In the genomic region with DNA sequence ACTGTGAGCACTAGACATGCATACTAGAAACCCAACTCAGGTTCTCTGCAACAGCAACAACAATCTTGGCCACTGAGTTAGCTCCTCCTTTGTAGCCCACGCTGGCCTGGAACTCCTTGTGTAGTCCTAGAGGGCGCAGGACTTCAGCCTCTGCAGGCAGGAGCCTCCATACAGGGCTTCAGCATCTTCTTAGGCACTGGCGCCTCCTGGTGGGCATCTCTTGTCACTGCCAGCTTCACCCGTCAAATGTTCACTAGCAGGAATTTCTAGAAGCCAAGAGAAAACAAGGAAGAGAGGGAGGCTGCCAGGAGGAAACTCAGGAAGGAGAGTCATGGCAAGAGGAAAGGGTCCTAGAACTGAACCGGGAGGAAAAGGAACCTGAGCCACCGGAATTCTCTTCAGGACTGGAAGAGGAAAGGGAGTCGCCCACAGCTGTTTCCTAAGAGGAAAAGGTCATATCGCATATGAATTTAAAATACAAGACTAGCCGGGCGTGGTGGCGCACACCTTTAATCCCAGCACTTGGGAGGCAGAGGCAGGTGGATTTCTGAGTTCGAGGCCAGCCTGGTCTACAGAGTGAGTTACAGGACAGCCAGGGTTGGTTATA, we compare ENCODE assay signal across 8 mouse cellular contexts. TPM values are rescaled to one million over a fixed set of nuclear protein-coding genes. Genes with fewer than 3 reads are reported as not detected.
A peak's percentile ranks its signal among the peaks of the same experiment; 100 is the strongest.
DNase-seq lines count a peak whose midpoint lies in the region; ATAC-seq and TF ChIP-seq lines count a peak whose summit lies in the region.

No protein-coding gene starts in this region.

- DNase-seq in ES-E14 (ENCODE audit: low read depth, low spot score): peak; percentile 97
- peak; percentile 66 for DNase-seq in c-Kit-negative CD71-positive TER-119-positive erythroid progenitor cells, embryonic 14.5 days (ENCODE audit: low read depth, low spot score)
- DNase-seq in fibroblast of lung, adult 2 months (ENCODE audit: low read depth): peak; percentile 85
- DNase-seq in heart, postnatal 25 days (ENCODE audit: low spot score): peak; percentile 74
- peak; percentile 76 to 89 for DNase-seq in layer of hippocampus, adult 8-10 months (ENCODE audit: low spot score in 2 of 2)
- peak; percentile 88 for DNase-seq in ovary, postnatal 36 days (ENCODE audit: low spot score)
- peak; percentile 47 to 83 for DNase-seq in thymus, postnatal 10 days (ENCODE audit: low spot score in 2 of 2)

- H3K9ac ChIP-seq in ES-E14 (ENCODE audit: insufficient read depth, low read depth, low read length, poor library complexity, severe bottlenecking): no peak overlapping the region
- no peak overlapping the region for H3K9ac ChIP-seq in lung, embryonic 16.5 days (ENCODE audit: low read length)

- H3K36me3 ChIP-seq in ES-E14 (ENCODE audit: control insufficient read depth, insufficient read depth, low read length, poor library complexity, severe bottlenecking): no peaks in the 10 kb centered on the region
- H3K36me3 ChIP-seq in lung, embryonic 16.5 days (ENCODE audit: control insufficient read depth, insufficient read depth, low read length): no peaks in the 10 kb centered on the region

- no peak overlapping the region for H3K4me3 ChIP-seq in ES-E14 (ENCODE audit: insufficient read depth in 1 of 2, low read depth in 1 of 2, low read length in 2 of 2, poor library complexity in 1 of 2, severe bottlenecking in 1 of 2)
- no peak overlapping the region for H3K4me3 ChIP-seq in lung, embryonic 16.5 days (ENCODE audit: low read length)

- ATAC-seq in lung, embryonic 16.5 days (ENCODE audit: low read depth): peak; percentile 95

- no peaks in the 10 kb centered on the region for H3K4me1 ChIP-seq in ES-E14 (ENCODE audit: control insufficient read depth in 2 of 2, insufficient read depth in 2 of 2, low read length in 2 of 2, poor library complexity in 1 of 2)
- H3K4me1 ChIP-seq in lung, embryonic 16.5 days (replicated peaks; ENCODE audit: control insufficient read depth, insufficient read depth, low read length): no peaks in the 10 kb centered on the region

- no peaks in the 10 kb centered on the region for H3K9me3 ChIP-seq in ES-E14 (ENCODE audit: control insufficient read depth, insufficient read depth, low read depth, low read length)
- no peaks in the 10 kb centered on the region for H3K9me3 ChIP-seq in lung, embryonic 16.5 days (ENCODE audit: control insufficient read depth, low read length)

- intact Hi-C loops in heart, postnatal 25 days (cut with DNase I): loop anchor here (2.0 to 5.0 kb wide), 2 partner anchors 62 to 202 kb away; no protein-coding TSS in a partner anchor

- in situ Hi-C loops in ES-E14 (cut with MboI; ENCODE audit: low sequenced_read_pairs in 2 of 2, unreplicated experiment in 2 of 2): loop anchor here in 1 of 2 experiments (10.0 kb wide), 1 partner anchor 200 kb away; a partner anchor contains a TSS

- H3K27ac ChIP-seq in ES-E14 (ENCODE audit: insufficient read depth, low read depth, low read length, poor library complexity, severe bottlenecking): no peak overlapping the region
- no peak overlapping the region for H3K27ac ChIP-seq in lung, embryonic 16.5 days (ENCODE audit: low read length)

- whole genome bisulfite sequencing in lung, embryonic 16.5 days: 30% methylated on average over 12 of the region's 12 CpGs

- no peak overlapping the region for H3K4me2 ChIP-seq in lung, embryonic 16.5 days (ENCODE audit: low read depth, low read length)

- no peaks in the 10 kb centered on the region for H3K27me3 ChIP-seq in lung, embryonic 16.5 days (ENCODE audit: control insufficient read depth, insufficient read depth, low read depth, low read length)

TF ChIP-seq in ES-E14, 5 proteins besides CTCF, POLR2A, EP300 and RAD21:
- TF ChIP-seq HCFC1 (IDR thresholded peaks at IDR 0.05; ENCODE audit: borderline replicate concordance, insufficient read depth, low read length): peak; percentile 37; the same call in 1 of the 2 replicates
- no peak for TF ChIP-seq MAFK (IDR thresholded peaks at IDR 0.05; ENCODE audit: insufficient read depth, low read depth, low read length)
- no peak for TF ChIP-seq ZNF384 (IDR thresholded peaks at IDR 0.05; ENCODE audit: low read depth, low read length)
- no peak for TF ChIP-seq CHD2 (IDR thresholded peaks at IDR 0.05; ENCODE audit: low read depth, low read length)
- TF ChIP-seq ZC3H11A (IDR thresholded peaks at IDR 0.05; ENCODE audit: borderline replicate concordance, low read depth, low read length): peak; percentile 97

RNA-seq across cellular contexts. Expression of a gene that starts 11.4 kb away (rescaled TPM):
- 4.9 and 6.9 TPM in 2 replicates for total RNA-seq in ES-E14 (2012; rRNA removed)
- 1 to 10 TPM; 6.2 to 7.0 TPM for total RNA-seq in heart, postnatal 25 days (2021)
- 1 to 10 TPM; 6.1 to 8.8 (median 8.2) TPM for total RNA-seq in layer of hippocampus, adult 8-10 months (2022)
- polyA plus RNA-seq in lung, embryonic 16.5 days (2015; fragmentation: Nextera tagmentation; extraction: Ambion mirVana): 10.2 and 11.1 TPM in 2 replicates

RNA-seq across cellular contexts. Expression of a gene that starts 16.4 kb away (rescaled TPM):
- 8.0 and 10.1 TPM in 2 replicates for total RNA-seq in ES-E14 (2012; rRNA removed)
- 10 to 100 TPM; 14.8 to 16.0 TPM for total RNA-seq in heart, postnatal 25 days (2021)
- total RNA-seq in layer of hippocampus, adult 8-10 months (2022): 10 to 100 TPM; 18.4 to 24.1 (median 22.3) TPM
- 16.9 and 18.0 TPM in 2 replicates for polyA plus RNA-seq in lung, embryonic 16.5 days (2015; fragmentation: Nextera tagmentation; extraction: Ambion mirVana)

RNA-seq across cellular contexts. Expression of a gene that starts 30.0 kb away (rescaled TPM):
- 68.4 and 75.1 TPM in 2 replicates for total RNA-seq in ES-E14 (2012; rRNA removed)
- total RNA-seq in heart, postnatal 25 days (2021): 10 to 100 TPM; 14.0 to 14.9 TPM
- total RNA-seq in layer of hippocampus, adult 8-10 months (2022): 10 to 100 TPM; 26.4 to 34.8 (median 32.4) TPM
- polyA plus RNA-seq in lung, embryonic 16.5 days (2015; fragmentation: Nextera tagmentation; extraction: Ambion mirVana): 24.4 and 27.0 TPM in 2 replicates

RNA-seq across cellular contexts. Expression of a gene that starts 30.3 kb away (rescaled TPM):
- 123 and 207 TPM in 2 replicates for total RNA-seq in ES-E14 (2012; rRNA removed)
- total RNA-seq in heart, postnatal 25 days (2021): 10 to 100 TPM; 40.3 to 44.7 TPM
- 100 to 1,000 TPM; 109 to 123 (median 120) TPM for total RNA-seq in layer of hippocampus, adult 8-10 months (2022)
- polyA plus RNA-seq in lung, embryonic 16.5 days (2015; fragmentation: Nextera tagmentation; extraction: Ambion mirVana): 55.3 and 70.7 TPM in 2 replicates
